Mouse (Mus musculus) liver, embryonic 12.5 days (tissue): ENCODE measurements around the gene Tnni3k. TPM values are rescaled to one million over a fixed set of nuclear protein-coding genes. Genes with fewer than 3 reads are reported as not detected.

Experiments
- ATAC-seq: fragments of 200-750 bp; cut with Nextera tagmentation; 2 replicates; pipeline ENCODE4 v1.8.0; 2017; ENCODE audit warnings: moderate number of reproducible peaks, mild to moderate bottlenecking, moderate library complexity
- H3K27ac ChIP-seq: fragments of 300-500 bp; sonication (generic); 2 replicates; pipeline ENCODE4 v1.5.1; 2016; ENCODE audit warnings: mild to moderate bottlenecking
- H3K27me3 ChIP-seq: fragments of 300-500 bp; sonication (generic); replicated peaks from 2 replicates; pipeline ENCODE4 v1.6.1; 2016; ENCODE audit warnings: mild to moderate bottlenecking, moderate library complexity
- H3K36me3 ChIP-seq: fragments of 300-500 bp; sonication (generic); 2 replicates; pipeline ENCODE4 v1.6.1; 2016; ENCODE audit warnings: mild to moderate bottlenecking, moderate library complexity
- H3K4me1 ChIP-seq: fragments of 300-500 bp; sonication (generic); 2 replicates; pipeline ENCODE4 v1.6.1; 2016
- H3K4me2 ChIP-seq: fragments of 300-500 bp; sonication (generic); 2 replicates; pipeline ENCODE4 v1.6.1; 2016; ENCODE audit warnings: mild to moderate bottlenecking, moderate library complexity
- H3K4me3 ChIP-seq: fragments of 300-500 bp; sonication (generic); 2 replicates; pipeline ENCODE4 v1.5.1; 2016; ENCODE audit warnings: mild to moderate bottlenecking, moderate library complexity
- H3K9ac ChIP-seq: fragments of 300-500 bp; sonication (generic); 2 replicates; pipeline ENCODE4 v1.6.1; 2016; ENCODE audit warnings: mild to moderate bottlenecking, moderate library complexity
- H3K9me3 ChIP-seq: fragments of 300-500 bp; sonication (generic); replicated peaks from 2 replicates; pipeline ENCODE4 v1.6.1; 2016; ENCODE audit warnings: mild to moderate bottlenecking, moderate library complexity
- WGBS: fragments of 180-500 bp; shearing (Covaris S2); methylation state at CpG from one replicate; pipeline ENCODE4 v1.1.7; 2016; ENCODE audit not compliant: insufficient replicate concordance; 5-methylcytosine and 5-hydroxymethylcytosine counted together
- polyA plus RNA-seq: library from polyadenylated mRNA; unstranded; fragments of >200 nt; fragmentation: Nextera tagmentation; extraction: Ambion mirVana; gene quantifications from 2 replicates; pipeline ENCODE4 v1.2.1, GENCODE M21; 2016

Tnni3k gene
- polyA plus RNA-seq, 1 experiment from 2014 or later: not detected

DNA sequence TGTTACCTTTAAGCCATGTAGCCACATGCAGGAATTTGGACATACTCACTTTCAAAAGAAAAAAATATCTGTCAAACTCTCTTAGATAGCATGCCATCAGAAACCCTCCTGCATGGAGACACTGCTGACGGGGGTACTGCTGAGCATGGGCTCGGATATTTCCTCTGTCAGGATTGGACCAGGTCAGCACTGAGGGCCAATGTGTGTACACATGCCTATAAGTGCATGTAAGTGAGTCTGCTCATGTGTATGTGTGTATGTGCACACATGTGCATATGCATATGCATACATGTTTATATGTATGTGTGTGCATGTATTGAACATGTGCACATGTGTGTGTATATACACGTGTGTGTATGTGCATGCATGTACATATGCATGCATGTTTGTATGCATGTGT lies 267.6 kb downstream of the Tnni3k start:
- no peaks in the 10 kb centered on the region for H3K9me3 ChIP-seq
- 45% methylated on average over 3 of the region's 3 CpGs for WGBS
- no peak overlapping the region for H3K4me3 ChIP-seq
- H3K4me1 ChIP-seq: no peaks in the 10 kb centered on the region
- H3K4me2 ChIP-seq: no peak overlapping the region
- H3K27me3 ChIP-seq: no peaks in the 10 kb centered on the region
- no peak overlapping the region for H3K27ac ChIP-seq
- ATAC-seq: no peak
- no peak overlapping the region for H3K9ac ChIP-seq
- no peaks in the 10 kb centered on the region for H3K36me3 ChIP-seq

DNA sequence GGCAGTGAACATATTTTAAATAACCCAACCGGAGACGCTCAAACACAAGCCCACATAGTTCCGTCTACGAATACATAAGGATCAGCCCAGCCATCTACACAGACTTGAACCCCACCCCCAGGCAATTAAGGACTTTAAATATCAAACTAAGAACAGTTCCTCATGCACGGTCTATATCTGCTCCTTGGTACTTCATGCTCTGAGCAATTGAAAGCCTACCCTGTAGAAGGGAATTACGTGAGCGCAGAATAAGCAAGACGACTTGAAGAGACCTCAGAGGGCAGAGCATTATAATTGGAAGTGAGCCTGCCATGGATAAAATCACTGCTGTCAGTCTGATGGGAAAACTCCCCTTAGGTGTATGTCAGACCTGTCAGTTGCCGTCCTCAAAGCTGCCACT lies 268.9 kb downstream of the Tnni3k start:
- Histone ChIP-seq H3K4me3 (no peak overlapping the region), H3K27ac (no peak overlapping the region), H3K27me3 (no peaks in the 10 kb centered on the region), H3K36me3 (no peaks in the 10 kb centered on the region), H3K4me2 (no peak overlapping the region), H3K9ac (no peak overlapping the region), H3K4me1 (no peaks in the 10 kb centered on the region), H3K9me3 (no peaks in the 10 kb centered on the region)
- 78% methylated on average over 9 of the region's 9 CpGs for WGBS
- ATAC-seq: no peak

DNA sequence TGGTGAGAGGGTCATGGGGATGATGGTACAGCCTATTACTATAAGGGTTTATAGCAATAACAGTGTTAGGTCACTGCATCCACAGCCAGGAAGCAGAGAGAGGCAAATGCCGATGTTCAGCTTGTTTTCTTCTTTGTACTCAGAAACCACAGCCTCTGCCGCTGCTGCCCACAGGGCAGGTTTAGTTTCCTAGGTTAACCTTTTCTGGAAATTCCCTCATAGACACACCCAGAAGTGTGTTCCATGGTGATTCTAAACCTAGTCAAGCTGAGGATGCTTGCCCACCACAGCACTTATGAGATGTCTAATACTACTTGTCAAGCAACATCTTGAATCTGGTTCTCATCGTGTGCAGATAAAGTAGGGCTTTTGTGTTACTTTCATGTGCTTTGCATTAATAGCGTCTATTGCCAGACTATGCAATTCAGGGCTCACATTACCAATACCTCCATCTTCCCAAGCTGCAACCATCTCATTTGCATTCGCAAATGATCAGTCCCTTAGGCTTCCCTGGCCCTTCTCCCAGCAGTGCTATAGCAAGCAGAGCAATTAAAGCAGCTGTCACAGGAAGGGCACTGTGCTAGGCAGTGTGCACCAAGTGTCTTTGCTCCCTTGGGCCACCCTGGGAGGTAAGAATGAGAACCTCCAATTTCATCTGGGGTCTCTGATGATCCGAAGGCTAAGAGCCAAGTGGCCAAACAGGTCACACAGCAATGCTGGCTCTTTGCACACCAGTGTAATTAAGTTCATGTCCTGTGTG lies 276.2 kb downstream of the Tnni3k start:
- H3K9ac ChIP-seq: no peak overlapping the region
- ATAC-seq: no peak
- WGBS: 59% methylated on average over 6 of the region's 6 CpGs
- H3K4me1 ChIP-seq: no peaks in the 10 kb centered on the region
- H3K4me3 ChIP-seq: no peak overlapping the region
- no peak overlapping the region for H3K4me2 ChIP-seq
- H3K9me3 ChIP-seq: no peaks in the 10 kb centered on the region
- H3K36me3 ChIP-seq: no peaks in the 10 kb centered on the region
- H3K27me3 ChIP-seq: no peaks in the 10 kb centered on the region
- no peak overlapping the region for H3K27ac ChIP-seq

DNA sequence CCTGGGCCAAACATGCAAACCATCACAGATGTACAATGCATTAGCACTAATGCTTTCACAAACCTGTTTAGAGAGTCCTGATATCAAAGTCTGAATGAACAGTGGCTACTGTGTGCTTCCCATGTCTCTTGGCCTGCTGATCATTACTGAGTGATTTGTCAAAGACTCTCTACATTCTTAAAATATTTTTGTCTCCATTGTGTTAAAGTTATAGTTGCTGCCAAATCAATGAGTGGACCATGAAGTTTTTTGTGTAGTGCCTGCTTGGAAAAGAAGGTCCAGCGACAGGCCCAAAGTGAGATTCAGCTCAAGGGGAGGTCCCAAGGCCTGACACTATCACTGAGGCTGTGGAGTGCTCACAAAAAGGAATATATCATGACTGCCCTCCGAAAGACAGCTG lies 283.6 kb downstream of the Tnni3k start:
- Histone ChIP-seq H3K27ac (no peak overlapping the region), H3K4me1 (no peaks in the 10 kb centered on the region), H3K9me3 (no peaks in the 10 kb centered on the region), H3K4me2 (no peak overlapping the region), H3K36me3 (no peaks in the 10 kb centered on the region), H3K27me3 (no peaks in the 10 kb centered on the region), H3K9ac (no peak overlapping the region), H3K4me3 (no peak overlapping the region)
- WGBS: 54% methylated on average over 2 of the region's 2 CpGs
- no peak for ATAC-seq

DNA sequence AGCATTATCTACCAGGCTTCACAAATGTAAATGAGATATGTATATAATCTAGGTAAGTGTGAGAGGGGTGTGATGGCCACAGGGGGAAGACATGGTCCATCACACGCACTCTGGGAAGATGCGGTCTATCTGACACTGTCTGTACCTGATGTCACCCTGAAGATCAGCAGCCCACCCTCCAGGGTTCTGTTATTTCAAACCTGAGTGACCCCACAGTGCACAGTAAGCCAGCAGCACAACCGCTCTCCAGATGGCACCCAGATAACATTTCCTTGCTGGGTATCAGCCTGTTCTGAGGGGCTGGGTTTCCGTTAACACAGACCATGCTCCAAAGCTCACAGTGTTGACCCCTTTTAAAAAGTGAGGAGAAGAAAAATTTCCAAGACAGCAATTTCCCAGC lies 288.9 kb downstream of the Tnni3k start:
- Histone ChIP-seq H3K9me3 (no peaks in the 10 kb centered on the region), H3K4me3 (no peak overlapping the region), H3K27me3 (no peaks in the 10 kb centered on the region), H3K4me1 (no peaks in the 10 kb centered on the region), H3K27ac (no peak overlapping the region), H3K4me2 (no peak overlapping the region), H3K9ac (no peak overlapping the region), H3K36me3 (no peaks in the 10 kb centered on the region)
- no peak for ATAC-seq
- WGBS: 64% methylated on average over 4 of the region's 4 CpGs

DNA sequence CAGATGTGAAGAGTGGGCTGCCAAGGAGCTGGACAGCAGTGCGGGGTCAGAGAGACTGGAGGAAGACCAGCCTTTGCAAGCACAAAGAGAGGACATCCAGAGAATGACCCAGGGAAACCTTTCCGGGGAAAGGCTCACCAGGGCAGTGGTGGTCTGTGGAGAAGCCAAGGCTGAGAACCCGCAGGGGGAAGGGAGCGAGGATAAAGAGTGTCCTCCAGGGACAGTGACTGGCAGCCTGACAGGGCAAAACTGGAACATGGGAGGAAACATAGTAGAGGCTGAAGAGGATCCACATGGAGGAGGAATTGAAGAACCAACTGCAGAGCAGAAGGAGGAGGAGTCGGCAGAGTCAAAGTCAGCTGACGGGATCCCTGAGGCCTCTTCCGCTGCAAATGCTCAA lies 291.1 kb downstream of the Tnni3k start:
- 66% methylated on average over 7 of the region's 7 CpGs for WGBS
- Histone ChIP-seq H3K9ac (no peak overlapping the region), H3K9me3 (no peaks in the 10 kb centered on the region), H3K27me3 (no peaks in the 10 kb centered on the region), H3K27ac (no peak overlapping the region), H3K4me3 (no peak overlapping the region), H3K36me3 (no peaks in the 10 kb centered on the region), H3K4me1 (no peaks in the 10 kb centered on the region), H3K4me2 (no peak overlapping the region)
- ATAC-seq: no peak

DNA sequence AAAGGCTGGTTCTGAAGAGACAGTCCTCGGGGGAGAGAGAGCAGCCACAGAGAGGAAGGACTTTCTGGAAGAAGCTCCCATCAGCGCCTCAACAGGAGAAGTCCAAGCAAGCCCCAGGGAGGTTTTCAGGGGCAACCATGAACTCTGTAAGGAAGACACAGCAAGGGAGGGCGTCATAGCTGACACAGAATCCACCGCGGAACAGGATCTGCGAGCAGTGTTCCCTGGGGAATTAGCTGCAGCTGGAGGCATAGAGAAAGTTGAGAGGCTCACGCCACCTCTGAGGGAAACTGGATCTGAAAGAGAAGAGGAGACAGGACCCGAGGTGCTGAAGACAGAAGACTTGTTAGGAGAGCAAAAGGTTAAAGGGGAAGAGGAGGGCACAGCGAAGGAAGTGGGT lies 291.8 kb downstream of the Tnni3k start:
- ATAC-seq: no peak
- Histone ChIP-seq H3K9ac (no peak overlapping the region), H3K9me3 (no peaks in the 10 kb centered on the region), H3K27me3 (no peaks in the 10 kb centered on the region), H3K27ac (no peak overlapping the region), H3K36me3 (no peaks in the 10 kb centered on the region), H3K4me3 (no peak overlapping the region), H3K4me2 (no peak overlapping the region), H3K4me1 (no peaks in the 10 kb centered on the region)
- 53% methylated on average over 9 of the region's 9 CpGs for WGBS

DNA sequence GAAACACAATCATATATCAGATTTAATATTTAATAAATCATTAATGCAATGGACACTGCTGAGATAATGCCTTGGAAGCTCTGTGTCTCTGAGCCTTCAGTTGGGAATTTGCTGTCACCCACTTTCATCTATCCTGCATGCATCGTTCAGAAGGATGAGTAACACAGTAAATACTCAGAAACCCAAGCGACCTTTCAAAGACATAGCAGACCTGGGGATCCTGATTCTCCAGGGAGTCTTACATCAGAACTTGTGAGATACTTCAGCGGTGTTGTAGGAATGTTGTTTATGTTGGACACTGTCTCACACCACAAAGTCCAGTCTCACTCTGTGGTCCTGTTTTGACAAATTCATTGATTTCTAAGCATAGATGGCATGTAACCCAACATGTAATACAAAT lies 294.1 kb downstream of the Tnni3k start:
- 61% methylated on average over 3 of the region's 3 CpGs for WGBS
- H3K4me1 ChIP-seq: no peaks in the 10 kb centered on the region
- no peaks in the 10 kb centered on the region for H3K27me3 ChIP-seq
- no peak overlapping the region for H3K4me2 ChIP-seq
- no peak overlapping the region for H3K9ac ChIP-seq
- H3K27ac ChIP-seq: no peak overlapping the region
- H3K9me3 ChIP-seq: no peaks in the 10 kb centered on the region
- H3K36me3 ChIP-seq: no peaks in the 10 kb centered on the region
- no peak for ATAC-seq
- no peak overlapping the region for H3K4me3 ChIP-seq

DNA sequence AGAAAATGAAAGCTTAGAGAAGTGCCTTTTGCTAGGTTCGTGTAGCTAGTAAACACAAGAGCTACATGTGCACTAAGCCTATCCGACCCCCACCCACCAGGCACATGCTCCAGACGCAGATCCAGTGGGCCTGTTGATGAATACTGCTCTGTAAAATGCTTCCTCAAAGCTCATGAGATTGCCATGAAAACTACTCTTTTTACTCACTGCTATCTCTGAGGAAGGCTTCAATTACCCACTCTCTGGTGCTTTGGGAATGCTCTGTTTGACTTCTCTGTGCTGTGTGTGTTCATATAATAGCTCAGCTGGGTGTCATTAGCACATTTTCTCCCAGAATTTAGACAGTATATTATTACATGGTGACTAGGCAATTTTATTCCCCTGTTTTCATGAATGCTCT lies 297.1 kb downstream of the Tnni3k start:
- WGBS: 57% methylated on average over 3 of the region's 3 CpGs
- no peak for ATAC-seq
- H3K36me3 ChIP-seq: no peaks in the 10 kb centered on the region

DNA sequence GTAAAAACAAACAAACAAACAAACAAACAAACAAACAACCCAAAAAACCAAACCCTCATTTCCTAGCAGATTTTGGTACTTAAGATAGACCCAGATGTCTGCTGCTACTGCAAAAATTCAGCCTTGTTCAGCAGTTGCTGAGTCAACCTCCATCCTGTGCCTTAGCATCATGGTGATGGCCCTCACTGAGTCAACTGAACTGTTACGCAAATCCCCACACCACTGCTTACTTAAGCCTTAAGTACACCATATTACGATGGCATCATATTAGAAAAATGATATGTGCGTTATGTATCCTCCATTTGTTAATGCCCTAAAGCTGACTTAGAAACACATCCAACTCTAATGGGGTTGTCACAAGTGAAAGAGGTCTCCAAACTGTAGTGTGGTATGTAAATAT lies 300.0 kb downstream of the Tnni3k start:
- no peak overlapping the region for H3K4me2 ChIP-seq
- no peak overlapping the region for H3K27ac ChIP-seq
- no peak for ATAC-seq
- no peaks in the 10 kb centered on the region for H3K36me3 ChIP-seq
- no peaks in the 10 kb centered on the region for H3K27me3 ChIP-seq
- no peaks in the 10 kb centered on the region for H3K9me3 ChIP-seq
- WGBS: 77% methylated on average over 3 of the region's 3 CpGs
- H3K4me3 ChIP-seq: no peak overlapping the region
- no peaks in the 10 kb centered on the region for H3K4me1 ChIP-seq
- H3K9ac ChIP-seq: no peak overlapping the region

More for the DNA sequence above, 297.1 kb downstream of the Tnni3k start:
- H3K9ac ChIP-seq: no peak overlapping the region
- no peaks in the 10 kb centered on the region for H3K4me1 ChIP-seq
- no peak overlapping the region for H3K4me3 ChIP-seq
- H3K4me2 ChIP-seq: no peak overlapping the region
- no peak overlapping the region for H3K27ac ChIP-seq
- no peaks in the 10 kb centered on the region for H3K27me3 ChIP-seq
- H3K9me3 ChIP-seq: no peaks in the 10 kb centered on the region

DNA sequence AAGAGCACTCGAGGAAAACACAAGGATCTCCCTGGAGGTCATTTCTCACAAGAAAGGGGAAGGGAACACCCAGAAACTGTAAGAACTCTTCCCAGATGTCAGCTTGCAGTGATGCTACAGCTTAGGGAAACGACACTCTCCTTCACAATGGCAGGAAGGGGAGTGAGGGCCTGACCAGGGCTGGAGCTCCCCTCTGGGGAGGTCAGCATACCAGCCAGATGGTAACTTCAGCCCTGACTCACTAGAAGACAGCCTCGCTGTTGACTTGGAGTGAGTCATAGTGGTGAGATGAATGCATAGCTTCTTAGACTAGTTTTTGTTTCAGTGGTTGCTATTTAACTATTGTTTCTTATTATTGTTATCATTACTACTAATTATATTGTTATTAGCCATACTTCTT lies 300.7 kb downstream of the Tnni3k start:
- no peak overlapping the region for H3K4me2 ChIP-seq
- H3K27ac ChIP-seq: no peak overlapping the region
- H3K9me3 ChIP-seq: no peaks in the 10 kb centered on the region
- no peak overlapping the region for H3K4me3 ChIP-seq
- no peak overlapping the region for H3K9ac ChIP-seq
- no peaks in the 10 kb centered on the region for H3K4me1 ChIP-seq
- no peak for ATAC-seq
- H3K27me3 ChIP-seq: no peaks in the 10 kb centered on the region
- no peaks in the 10 kb centered on the region for H3K36me3 ChIP-seq
- WGBS: 24% methylated on average over 3 of the region's 3 CpGs

DNA sequence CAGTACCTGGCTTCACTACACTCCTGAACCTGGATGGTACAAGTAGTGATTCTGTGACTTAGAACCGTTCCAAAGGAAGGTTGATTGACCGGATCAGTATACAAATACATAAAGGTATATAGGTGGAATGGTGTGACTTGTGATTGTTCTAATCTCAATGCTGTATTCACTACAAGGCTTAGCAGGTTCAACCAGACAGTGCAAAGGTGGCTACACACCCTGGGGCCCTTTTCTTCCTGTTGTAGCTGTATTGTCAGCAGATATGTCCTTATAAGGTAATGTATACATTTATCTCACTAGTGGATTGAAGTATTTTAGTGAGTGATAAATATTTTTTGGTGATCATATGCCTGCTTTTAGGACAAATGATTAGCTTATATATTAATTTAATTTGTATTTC lies 310.9 kb downstream of the Tnni3k start:
- no peaks in the 10 kb centered on the region for H3K4me1 ChIP-seq
- no peak overlapping the region for H3K4me2 ChIP-seq
- H3K27ac ChIP-seq: no peak overlapping the region
- H3K4me3 ChIP-seq: no peak overlapping the region
- no peaks in the 10 kb centered on the region for H3K9me3 ChIP-seq
- no peaks in the 10 kb centered on the region for H3K27me3 ChIP-seq
- no peak overlapping the region for H3K9ac ChIP-seq
- no peaks in the 10 kb centered on the region for H3K36me3 ChIP-seq
- WGBS: 69% methylated on average over 2 of the region's 2 CpGs
- no peak for ATAC-seq

DNA sequence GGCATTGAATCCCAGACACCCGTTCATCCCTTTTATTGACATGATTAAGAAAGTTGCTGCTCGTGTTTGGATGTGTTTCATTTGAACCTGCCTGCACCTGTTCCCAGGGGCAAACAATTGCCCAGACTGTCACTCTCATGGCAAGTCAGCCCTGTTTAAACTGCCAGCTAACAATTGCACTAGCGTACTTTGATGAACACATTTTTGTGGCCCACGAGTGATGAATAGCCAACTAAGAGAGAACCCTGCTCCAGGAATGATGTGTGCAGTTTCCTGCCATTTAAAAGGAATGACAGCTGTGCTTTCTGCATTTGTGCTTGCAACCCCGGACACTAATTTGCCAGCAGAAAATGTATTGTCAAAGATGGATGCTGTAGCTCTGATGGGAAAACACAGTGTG lies 312.3 kb downstream of the Tnni3k start:
- no peak overlapping the region for H3K4me3 ChIP-seq
- no peak for ATAC-seq
- no peaks in the 10 kb centered on the region for H3K4me1 ChIP-seq
- no peaks in the 10 kb centered on the region for H3K9me3 ChIP-seq
- no peak overlapping the region for H3K4me2 ChIP-seq
- no peak overlapping the region for H3K9ac ChIP-seq
- H3K27ac ChIP-seq: no peak overlapping the region
- 68% methylated on average over 5 of the region's 5 CpGs for WGBS
- H3K36me3 ChIP-seq: no peaks in the 10 kb centered on the region
- H3K27me3 ChIP-seq: no peaks in the 10 kb centered on the region
